ENCODE assay signal across 8 mouse cellular contexts in genomic region chr3:96474909-96475655, GRCm38 (mm10). TPM values are rescaled to one million over a fixed set of nuclear protein-coding genes. Genes with fewer than 3 reads are reported as not detected.
DNase-seq lines count a peak whose midpoint lies in the region; ATAC-seq and TF ChIP-seq lines count a peak whose summit lies in the region.

No protein-coding gene starts in this region.

- ATAC-seq in lung, embryonic 14.5 days (ENCODE audit: insufficient read depth) = no peak
- no peak for ATAC-seq in forebrain, embryonic 14.5 days
- ATAC-seq in liver, embryonic 13.5 days (ENCODE audit: low read depth) = no peak
- ATAC-seq in stomach, embryonic 14.5 days (ENCODE audit: insufficient number of reproducible peaks, insufficient read depth, low FRiP score, low read depth) = no peak

- peak overlapping the region; percentile 40; the same call in 1 of the 2 replicates for H3K9ac ChIP-seq in lung, embryonic 14.5 days
- peak overlapping the region; percentile 54; the same call in 1 of the 2 replicates for H3K9ac ChIP-seq in forebrain, embryonic 14.5 days (ENCODE audit: low read length)
- H3K9ac ChIP-seq in liver, embryonic 13.5 days = peak overlapping the region; percentile 47; the same call in 1 of the 2 replicates
- H3K9ac ChIP-seq in stomach, embryonic 14.5 days (replicated peaks; ENCODE audit: low read depth, low read length) = 0 out of 2 replicates have a peak overlapping the region, but pooled peaks have one; percentile 2

- WGBS in lung, embryonic 14.5 days = 2% methylated on average over 44 of the region's 44 CpGs
- 2% methylated on average over 44 of the region's 44 CpGs for WGBS in forebrain, embryonic 14.5 days
- WGBS in liver, embryonic 13.5 days (ENCODE audit: insufficient replicate concordance) = 2% methylated on average over 44 of the region's 44 CpGs
- 2% methylated on average over 44 of the region's 44 CpGs for WGBS in stomach, embryonic 14.5 days

- DNase-seq in lung, embryonic 14.5 days = peak; percentile 32
- DNase-seq in lung, postnatal 36 days = no peak
- DNase-seq in forebrain, embryonic 14.5 days (ENCODE audit: low spot score) = no peak
- no peak for DNase-seq in liver, embryonic 13.5 days
- no peak for DNase-seq in left cerebral cortex, postnatal 10 days (ENCODE audit: extremely low spot score in 1 of 2, low spot score in 2 of 2)
- DNase-seq in layer of hippocampus, adult 8-10 months (ENCODE audit: low spot score in 2 of 2) = no peak
- DNase-seq in layer of hippocampus, postnatal 14 days (ENCODE audit: low spot score in 2 of 2) = no peak

- no peaks in the 10 kb centered on the region for H3K36me3 ChIP-seq in lung, embryonic 14.5 days (ENCODE audit: insufficient read depth)
- no peaks in the 10 kb centered on the region for H3K36me3 ChIP-seq in forebrain, embryonic 14.5 days (ENCODE audit: control insufficient read depth, insufficient read depth, low read length)
- H3K36me3 ChIP-seq in liver, embryonic 13.5 days = no peaks in the 10 kb centered on the region
- no peaks in the 10 kb centered on the region for H3K36me3 ChIP-seq in stomach, embryonic 14.5 days (ENCODE audit: control insufficient read depth, insufficient read depth, low read length)

- TF ChIP-seq CTCF in lung, embryonic 14.5 days (IDR thresholded peaks at IDR 0.05; ENCODE audit: low read depth) = no peak

- no peaks in the 10 kb centered on the region for H3K9me3 ChIP-seq in lung, embryonic 14.5 days (ENCODE audit: low read depth, low read length)
- H3K9me3 ChIP-seq in forebrain, embryonic 14.5 days (replicated peaks; ENCODE audit: control insufficient read depth, low read length) = no peaks in the 10 kb centered on the region
- no peaks in the 10 kb centered on the region for H3K9me3 ChIP-seq in liver, embryonic 13.5 days (replicated peaks)
- no peaks in the 10 kb centered on the region for H3K9me3 ChIP-seq in stomach, embryonic 14.5 days (ENCODE audit: control insufficient read depth, low read depth, low read length)

- intact Hi-C loops in left cerebral cortex, postnatal 10 days (cut with DNase I) = no loop called here

- peak overlapping the region; percentile 37 for H3K4me3 ChIP-seq in lung, embryonic 14.5 days (ENCODE audit: low read depth, low read length)
- H3K4me3 ChIP-seq in forebrain, embryonic 14.5 days (ENCODE audit: low read depth, low read length) = peak overlapping the region; percentile 31
- peak overlapping the region; percentile 54 for H3K4me3 ChIP-seq in liver, embryonic 13.5 days (replicated peaks)
- peak overlapping the region; percentile 32 for H3K4me3 ChIP-seq in stomach, embryonic 14.5 days (ENCODE audit: low read depth, low read length)

- no peak overlapping the region for H3K27ac ChIP-seq in lung, embryonic 14.5 days (ENCODE audit: low read depth)
- no peak overlapping the region for H3K27ac ChIP-seq in forebrain, embryonic 14.5 days (ENCODE audit: low read depth, low read length)
- H3K27ac ChIP-seq in liver, embryonic 13.5 days = no peak overlapping the region
- no peak overlapping the region for H3K27ac ChIP-seq in stomach, embryonic 14.5 days (ENCODE audit: low read length)

- H3K4me1 ChIP-seq in lung, embryonic 14.5 days (ENCODE audit: insufficient read depth) = peaks cover 3% of the 10 kb centered on the region; the same call in 1 of the 2 replicates
- H3K4me1 ChIP-seq in forebrain, embryonic 14.5 days (ENCODE audit: control insufficient read depth, insufficient read depth, low read length) = no peaks in the 10 kb centered on the region
- H3K4me1 ChIP-seq in liver, embryonic 13.5 days (replicated peaks) = peaks cover 13% of the 10 kb centered on the region
- 0 out of 2 replicates have a peak, but pooled peaks cover 4% of the 10 kb centered on the region for H3K4me1 ChIP-seq in stomach, embryonic 14.5 days (ENCODE audit: control insufficient read depth, insufficient read depth, low read length)

- H3K27me3 ChIP-seq in lung, embryonic 14.5 days (ENCODE audit: insufficient read depth, low read length) = peaks cover 40% of the 10 kb centered on the region
- peaks cover 33% of the 10 kb centered on the region for H3K27me3 ChIP-seq in forebrain, embryonic 14.5 days (replicated peaks; ENCODE audit: control insufficient read depth, insufficient read depth, low read length)
- H3K27me3 ChIP-seq in liver, embryonic 13.5 days = peaks cover 79% of the 10 kb centered on the region
- H3K27me3 ChIP-seq in stomach, embryonic 14.5 days (ENCODE audit: control insufficient read depth, insufficient read depth, low read length) = peaks cover 16% of the 10 kb centered on the region; the same call in 1 of the 2 replicates

- H3K4me2 ChIP-seq in lung, embryonic 14.5 days = peak overlapping the region; percentile 70
- peak overlapping the region; percentile 56 for H3K4me2 ChIP-seq in forebrain, embryonic 14.5 days (ENCODE audit: low read length)
- peak overlapping the region; percentile 68 for H3K4me2 ChIP-seq in liver, embryonic 13.5 days
- peak overlapping the region; percentile 60 for H3K4me2 ChIP-seq in stomach, embryonic 14.5 days (replicated peaks; ENCODE audit: low read depth, low read length)

RNA-seq across cellular contexts. Expression of gene BC107364, which starts 23.0 kb away (rescaled TPM):
- not detected in 2 replicates for polyA plus RNA-seq in lung, embryonic 14.5 days (2014; fragmentation: Nextera tagmentation; extraction: Ambion mirVana)
- polyA plus RNA-seq in forebrain, embryonic 14.5 days (2014; fragmentation: Nextera tagmentation; extraction: Ambion mirVana) = not detected in 2 replicates
- polyA plus RNA-seq in liver, embryonic 13.5 days (2015; fragmentation: Nextera tagmentation; extraction: Ambion mirVana) = not detected in 2 replicates
- polyA plus RNA-seq in stomach, embryonic 14.5 days (2014; fragmentation: Nextera tagmentation; extraction: Ambion mirVana) = not detected in 2 replicates
- total RNA-seq in left cerebral cortex, postnatal 10 days (2021) = not detected
- not detected for total RNA-seq in layer of hippocampus, adult 8-10 months (2022)
- total RNA-seq in layer of hippocampus, postnatal 14 days (2021) = not detected

RNA-seq across cellular contexts. Expression of gene Hfe2, which starts 49.9 kb away (rescaled TPM):
- polyA plus RNA-seq in lung, embryonic 14.5 days (2014; fragmentation: Nextera tagmentation; extraction: Ambion mirVana) = 0.20 and 0.35 TPM in 2 replicates
- 0.41 and 0.52 TPM in 2 replicates for polyA plus RNA-seq in forebrain, embryonic 14.5 days (2014; fragmentation: Nextera tagmentation; extraction: Ambion mirVana)
- 1.3 and 1.7 TPM in 2 replicates for polyA plus RNA-seq in liver, embryonic 13.5 days (2015; fragmentation: Nextera tagmentation; extraction: Ambion mirVana)
- 0.20 TPM in 1 of 2 replicates, not detected in the other for polyA plus RNA-seq in stomach, embryonic 14.5 days (2014; fragmentation: Nextera tagmentation; extraction: Ambion mirVana)
- under 1 TPM; 0.39 to 0.57 TPM for total RNA-seq in left cerebral cortex, postnatal 10 days (2021)
- under 1 TPM in 2 of 4 experiments, not detected in 2; 0.16 to 0.22 TPM for total RNA-seq in layer of hippocampus, adult 8-10 months (2022)
- total RNA-seq in layer of hippocampus, postnatal 14 days (2021) = under 1 TPM in 1 of 2 experiments, not detected in 1; 0.16 TPM

Comparison
In these comparisons a context has a peak if more than half of its experiments do, and no peak if none do; other contexts are left out.
1. H3K9ac ChIP-seq: peak in every context shown above with its lines; median percentile 54 in forebrain, embryonic 14.5 days; 47 in liver, embryonic 13.5 days; 40 in lung, embryonic 14.5 days; 2 in stomach, embryonic 14.5 days.